Mouse (Mus musculus) bone marrow macrophage, adult 2 months (primary cell): Measurements from ENCODE around the gene Alpk3.

Source experiments
- CTCF ChIP-seq: IDR thresholded peaks from 2 replicates; pipeline ENCODE4 v1.5.1; 2012; ENCODE audit warnings: low read depth, mild to moderate bottlenecking, low read length, moderate library complexity
- POLR2A ChIP-seq: IDR thresholded peaks from 2 replicates; pipeline ENCODE4 v1.6.1; 2012; ENCODE audit warnings: mild to moderate bottlenecking, low read depth, low read length, borderline replicate concordance

- TF ChIP-seq CTCF = no peak
- no peak for TF ChIP-seq POLR2A
These were observed 21.3 kb downstream of the Alpk3 start for GRCm38 (mm10) chr7:81078740-81079139.
